Mouse (Mus musculus): ENCODE results near the gene Olfr750.
A peak's percentile ranks its signal among the peaks of the same experiment; 100 is the strongest.

The Olfr750 gene

DNA sequence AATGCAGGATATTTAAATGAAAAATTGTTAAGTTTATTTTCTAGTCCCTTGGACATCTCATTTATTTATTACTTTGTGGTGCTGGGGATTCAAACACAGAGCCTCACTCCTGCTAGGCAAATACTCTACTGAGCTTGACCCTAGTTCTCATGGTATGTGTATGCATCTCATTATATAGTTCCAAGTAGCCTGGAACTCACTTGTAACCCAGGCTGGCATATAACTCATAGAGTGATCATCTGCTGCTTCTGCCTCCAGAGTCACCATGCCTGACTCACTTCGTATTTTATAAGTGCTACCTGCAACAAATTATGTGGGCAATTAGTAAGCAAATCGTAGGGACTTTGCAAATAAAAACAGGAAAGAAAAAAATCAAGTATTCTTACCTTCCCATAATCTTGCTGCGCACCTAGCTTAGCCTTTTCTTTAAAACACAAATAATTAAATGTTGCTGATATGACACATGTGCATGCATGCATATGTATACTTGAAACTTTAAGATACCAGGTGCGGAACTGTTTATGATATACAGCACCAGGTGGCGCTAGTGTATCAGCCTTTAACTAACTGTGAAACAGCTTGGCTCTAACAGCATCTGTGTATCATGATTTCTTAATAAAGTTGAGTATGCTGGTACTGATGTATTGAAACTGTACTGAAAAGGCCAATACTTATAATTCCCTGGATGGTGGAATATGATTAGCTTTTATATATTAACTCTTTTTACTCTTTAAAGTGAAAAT, 47.7 kb downstream of the Olfr750 start:
- peak; percentile 65 for DNase-seq

DNA sequence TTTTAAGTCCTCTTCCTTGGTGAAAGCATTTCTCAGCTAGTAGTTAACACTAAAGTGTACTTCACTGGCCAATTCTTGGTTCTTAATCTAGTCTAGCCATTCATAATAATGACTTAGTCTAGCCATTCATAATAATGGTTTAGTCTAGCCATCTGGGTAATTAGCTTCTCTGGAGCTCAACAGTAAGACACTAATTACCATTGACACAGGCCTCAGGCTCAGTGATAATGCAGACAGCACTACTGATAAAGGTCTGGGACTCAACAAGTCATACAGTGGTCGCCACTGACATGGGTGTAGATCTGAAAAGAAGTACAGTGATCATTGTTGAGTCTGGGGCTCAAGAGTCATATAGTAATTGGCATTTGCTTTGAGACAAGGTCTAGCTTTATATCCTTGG, 49.4 kb downstream of the Olfr750 start:
- no peak for DNase-seq

DNA sequence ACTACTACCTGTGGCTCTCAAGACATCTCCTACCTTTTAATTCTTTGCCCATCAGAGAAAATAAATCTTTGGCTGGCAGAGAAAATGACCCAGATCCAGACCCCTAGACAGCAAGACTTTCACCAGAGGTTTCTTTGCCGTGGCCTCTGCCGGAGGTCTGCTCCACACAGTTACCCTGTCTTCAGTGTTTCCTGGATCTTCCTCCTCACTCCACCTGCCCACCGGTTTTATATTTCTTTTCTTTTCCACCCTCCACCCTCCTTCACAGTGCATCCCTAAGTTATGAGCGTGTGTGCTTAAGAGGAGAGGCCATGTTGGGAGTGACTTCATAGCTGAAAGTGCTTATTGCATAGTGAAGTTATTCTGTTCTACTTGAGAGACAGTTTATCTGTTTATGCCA, 50.8 kb downstream of the Olfr750 start:
- no peak for DNase-seq

DNA sequence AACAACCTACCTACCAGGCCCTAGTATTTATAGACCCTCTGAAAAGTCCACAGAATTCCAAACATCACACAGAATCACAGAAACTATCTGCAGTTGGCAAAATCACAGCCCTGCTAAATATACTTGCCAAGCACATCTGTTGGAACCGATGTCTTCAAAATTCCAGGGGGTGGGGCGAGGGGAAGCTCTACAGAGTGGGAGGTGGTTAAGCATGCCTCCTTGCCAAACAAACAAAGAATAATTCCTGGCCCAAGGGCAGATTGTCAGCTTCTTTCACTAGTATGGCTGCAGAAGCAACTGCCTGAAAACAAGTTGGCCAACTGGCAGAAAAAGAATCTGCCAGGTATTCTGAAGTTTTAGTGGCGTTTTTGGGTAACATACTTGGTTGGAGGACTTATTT, 57.0 kb downstream of the Olfr750 start:
- no peak for DNase-seq
